Mouse (Mus musculus) neutrophil, adult 5-6 weeks (primary cell): ENCODE data around the gene Slc36a4. TPM values are rescaled to one million over a fixed set of nuclear protein-coding genes. Genes with fewer than 3 reads are reported as not detected.

Source experiments
- ATAC-seq: fragments of 151-379, 151-347 bp; 2 replicates; pipeline ENCODE4 v1.8.0; 2017; ENCODE audit warnings: mild to moderate bottlenecking, moderate TSS enrichment; ENCODE audit not compliant: insufficient number of reproducible peaks, poor library complexity, low FRiP score, severe bottlenecking; ENCODE audit errors: extremely low read depth
- total RNA-seq: library from RNA; stranded (forward); fragments of 200-1000 nt; gene quantifications from 2 replicates; pipeline ENCODE4 v1.2.3, GENCODE M21; 2017

The Slc36a4 gene
- total RNA-seq, 1 experiment from 2014 or later = 4.1 TPM

DNA sequence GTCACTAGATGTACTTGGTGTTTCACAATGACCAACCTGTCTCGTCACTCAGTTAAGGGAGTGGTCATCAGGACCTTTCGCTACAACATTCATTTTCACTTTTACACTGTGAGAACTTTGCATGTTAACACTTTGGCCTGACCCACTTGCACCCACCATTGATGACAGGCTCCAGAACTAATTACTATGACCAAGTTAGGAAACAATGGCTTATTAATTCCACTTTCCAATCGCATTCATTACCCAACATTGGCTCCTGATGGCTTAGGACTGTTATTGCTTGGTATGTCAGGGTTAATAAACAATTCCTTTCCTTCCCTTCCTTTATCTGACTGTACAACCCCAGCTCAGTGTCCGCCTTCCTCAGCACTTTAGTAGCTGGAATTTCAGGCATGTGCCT is 72.4 kb downstream of the Slc36a4 start:
- no peak for ATAC-seq

GRCm38 (mm10) chr9:15786192-15786591 is 76.7 kb downstream of the Slc36a4 start:
- ATAC-seq = no peak

- ATAC-seq = no peak
These were observed 77.1 kb downstream of the Slc36a4 start for GRCm38 (mm10) chr9:15786610-15787009.

GRCm38 (mm10) chr9:15792076-15792475 is 82.5 kb downstream of the Slc36a4 start:
- ATAC-seq = no peak

Other genes starting within 250 kb of the Slc36a4 start
- gene Smco4, start 216.3 kb upstream of the Slc36a4 start, total RNA-seq = 4.0 TPM in 1 of 2 replicates, not detected in the other
- gene Deup1, start 81.8 kb upstream of the Slc36a4 start, total RNA-seq = not detected in 2 replicates
- gene Mtnr1b, start 164.8 kb downstream of the Slc36a4 start, total RNA-seq = not detected in 2 replicates